Mouse (Mus musculus) brain, adult 2 months (tissue): ENCODE measurements around the gene Thap3.
"Not testable (repeated sequence)": the region's sequence is repeated elsewhere in the genome, so short reads cannot be mapped to it uniquely, and the experiment has no call there.

Source experiments
- DNase-seq: peaks from one replicate; pipeline ENCODE4 v3.0.0; 2011; ENCODE audit warnings: low read depth, low spot score

Thap3 gene

GRCm38 (mm10) chr4:151988342-151989109 lies at the start of gene Thap3:
Thap3 (minus strand) TSS chr4:151988997.
- DNase-seq, result peak; percentile 84

DNA sequence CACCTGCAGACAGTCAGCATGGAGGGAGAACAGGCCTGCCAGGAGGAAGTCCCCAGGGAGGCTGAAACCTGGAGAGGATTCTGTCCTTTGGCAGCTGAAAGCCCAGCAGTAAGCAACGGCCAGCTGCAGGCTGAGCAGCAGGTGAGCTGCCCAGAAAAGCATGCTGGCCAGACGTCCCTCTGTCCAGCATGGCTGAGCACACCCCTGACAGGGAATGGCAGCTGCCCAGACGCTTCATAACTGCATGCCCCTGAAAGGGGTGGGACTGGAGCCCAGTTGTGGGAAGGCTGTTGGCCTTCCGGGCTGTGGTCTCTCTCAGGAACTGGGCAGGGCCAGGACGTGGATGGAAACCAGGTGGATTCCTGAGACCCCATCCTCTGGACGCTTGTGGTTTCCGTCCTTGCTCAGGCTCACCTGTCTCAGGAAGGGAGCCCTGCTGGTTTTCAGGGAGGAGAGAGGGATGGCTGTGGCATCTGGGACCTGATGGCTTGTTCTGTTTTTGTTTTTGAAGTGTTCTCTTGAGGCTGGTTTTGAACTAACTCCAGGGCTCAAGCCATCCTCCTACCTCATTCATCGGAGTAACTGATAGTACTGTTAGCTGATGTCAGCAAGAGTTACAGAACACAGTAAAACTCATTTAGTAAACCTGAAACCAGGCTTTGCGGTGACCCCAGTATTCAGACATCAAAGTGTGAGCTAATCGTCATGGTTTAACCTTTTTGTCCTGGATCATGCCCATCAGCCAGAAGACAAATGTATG lies 49.6 kb upstream of the Thap3 start, which contains the start of gene Tas1r1:
Tas1r1 (minus strand) TSS at position 344 of the 760 bp plus-strand sequence.
- DNase-seq, result no peak

DNA sequence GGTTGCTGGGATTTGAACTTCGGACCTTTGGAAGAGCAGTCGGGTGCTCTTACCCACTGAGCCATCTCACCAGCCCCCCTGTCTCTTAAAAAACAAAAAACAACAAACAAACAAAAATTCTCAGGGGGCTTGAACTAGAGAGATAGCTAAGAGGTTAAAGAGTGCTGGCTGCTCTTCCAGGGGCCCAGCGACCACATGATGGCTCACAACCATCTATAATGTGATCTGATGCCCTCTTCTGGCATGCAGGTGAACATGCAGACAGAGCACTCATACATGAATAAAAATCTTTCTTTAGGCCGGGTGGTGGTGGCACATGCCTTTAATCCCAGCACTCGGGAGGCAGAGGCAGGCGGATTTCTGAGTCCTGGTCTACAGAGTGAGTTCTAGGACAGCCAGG lies 47.7 kb upstream of the Thap3 start:
- not testable (repeated sequence) for DNase-seq

DNA sequence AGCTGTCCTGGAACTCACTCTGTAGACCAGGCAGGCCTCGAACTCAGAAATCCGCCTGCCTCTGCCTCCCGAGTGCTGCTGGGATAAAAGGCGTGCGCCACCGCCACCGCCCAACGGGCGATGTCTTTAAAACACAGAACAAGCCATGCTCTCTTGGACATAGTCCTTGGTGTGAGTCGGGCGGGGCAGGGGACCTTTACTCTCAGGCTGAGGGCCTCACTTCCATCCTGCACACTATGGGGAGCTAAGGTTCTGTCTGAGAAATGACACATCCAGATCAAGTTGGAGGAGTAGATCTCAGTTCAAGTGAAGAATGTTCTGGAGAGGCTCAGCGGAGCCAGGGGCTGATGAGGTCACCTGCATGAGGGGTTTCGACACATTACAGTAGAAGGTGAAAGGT lies 44.1 kb upstream of the Thap3 start:
- no peak for DNase-seq

- DNase-seq, result peak; percentile 46
These were observed 41.2 kb upstream of the Thap3 start for GRCm38 (mm10) chr4:152029997-152030396.

- DNase-seq, result no peak
These were observed 40.3 kb upstream of the Thap3 start for GRCm38 (mm10) chr4:152029087-152029486.

- no peak for DNase-seq
These were observed 39.7 kb upstream of the Thap3 start for GRCm38 (mm10) chr4:152028456-152028855.

GRCm38 (mm10) chr4:152027524-152027923 lies 38.7 kb upstream of the Thap3 start, which contains the start of gene Zbtb48:
Zbtb48 (minus strand) TSS chr4:152027671.
- DNase-seq, result peak; percentile 98

GRCm38 (mm10) chr4:152026751-152027508 lies 38.1 kb upstream of the Thap3 start:
- DNase-seq, result no peak

DNA sequence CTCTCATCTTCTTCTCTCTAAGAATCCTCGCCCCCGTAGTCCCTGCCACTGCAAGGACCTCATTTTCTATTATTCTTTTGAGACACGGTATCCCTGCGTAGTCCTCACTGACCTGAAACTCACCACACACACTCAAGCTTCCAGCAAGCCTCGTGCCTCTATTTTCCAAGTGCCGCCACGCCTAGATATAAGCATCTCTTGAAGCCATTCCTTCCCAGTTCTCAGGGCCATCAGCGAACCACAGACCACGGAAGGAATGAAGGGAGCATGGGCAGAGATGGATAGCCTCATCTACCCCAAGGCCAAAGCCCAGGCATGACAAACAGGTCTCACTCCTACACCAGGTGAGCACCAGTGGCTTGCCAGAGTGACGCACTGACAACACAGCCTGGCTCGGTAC lies 35.7 kb upstream of the Thap3 start:
- no peak for DNase-seq

DNA sequence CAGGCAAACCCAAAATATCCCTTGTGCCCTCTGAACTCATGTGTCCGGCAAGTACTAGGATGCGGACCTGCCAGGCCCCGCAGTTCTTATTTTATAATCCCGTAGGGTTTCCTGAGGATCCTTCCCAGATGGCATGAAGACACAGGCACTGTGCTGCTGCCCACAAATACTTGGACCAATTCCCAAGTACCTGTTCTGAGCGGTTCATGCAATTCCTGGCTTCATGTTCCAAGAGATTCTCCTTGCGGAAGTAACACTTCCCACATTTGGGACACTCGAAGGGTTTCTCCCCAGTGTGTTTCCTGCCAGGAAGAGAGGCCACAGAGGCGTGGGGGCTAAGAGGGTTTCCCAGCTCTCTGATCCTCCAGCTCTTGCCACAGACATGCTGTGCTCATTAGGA lies 33.7 kb upstream of the Thap3 start:
- peak; percentile 71 for DNase-seq

DNA sequence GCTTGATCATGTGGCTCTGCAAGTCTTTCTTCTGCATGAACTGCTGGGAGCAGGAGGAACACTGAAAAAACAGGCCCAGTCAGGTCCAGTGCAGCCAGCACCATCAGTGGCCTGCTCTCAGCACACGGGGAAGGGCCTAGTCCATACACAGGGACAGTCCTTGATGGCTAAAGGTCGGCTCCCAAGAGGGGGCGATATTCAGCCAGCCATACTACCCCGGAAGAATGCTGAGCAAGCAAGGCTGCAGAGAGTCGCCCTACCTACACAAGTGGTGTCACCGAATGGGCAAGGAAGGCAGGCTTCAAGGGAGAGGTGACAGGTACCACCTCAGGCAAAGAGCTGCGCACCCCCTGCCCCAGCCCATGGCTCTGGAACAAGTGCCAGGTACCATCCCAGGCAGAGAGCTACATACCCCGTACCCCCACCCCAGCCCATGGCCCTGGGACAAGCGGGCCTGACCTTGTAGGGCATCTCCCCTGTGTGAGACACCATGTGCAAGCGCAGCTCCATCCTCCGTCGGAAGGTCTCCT lies 32.8 kb upstream of the Thap3 start:
- DNase-seq, result no peak

GRCm38 (mm10) chr4:152020024-152020423 lies 31.2 kb upstream of the Thap3 start:
- DNase-seq, result no peak

DNA sequence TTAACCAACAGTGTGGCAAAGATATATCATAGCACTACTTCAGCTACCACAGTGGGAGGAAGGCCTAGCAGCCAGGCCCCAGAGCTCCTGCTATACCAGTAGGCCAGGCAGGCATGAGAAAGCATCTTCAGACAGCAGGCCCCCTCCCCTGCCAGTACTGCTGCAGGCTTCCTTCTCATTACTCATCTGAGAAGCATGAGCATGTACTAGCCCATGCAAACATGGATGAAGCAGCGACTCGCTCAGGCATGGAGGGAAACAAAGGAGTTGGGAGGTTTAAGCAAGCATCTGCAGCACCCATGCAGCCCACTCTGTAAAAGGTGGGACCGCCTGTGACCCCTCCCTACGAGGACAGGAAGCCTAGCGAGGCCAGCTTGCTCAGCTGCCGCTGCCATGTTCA lies 30.3 kb upstream of the Thap3 start:
- no peak for DNase-seq

GRCm38 (mm10) chr4:152013036-152013813 lies 24.4 kb upstream of the Thap3 start:
- no peak for DNase-seq

DNA sequence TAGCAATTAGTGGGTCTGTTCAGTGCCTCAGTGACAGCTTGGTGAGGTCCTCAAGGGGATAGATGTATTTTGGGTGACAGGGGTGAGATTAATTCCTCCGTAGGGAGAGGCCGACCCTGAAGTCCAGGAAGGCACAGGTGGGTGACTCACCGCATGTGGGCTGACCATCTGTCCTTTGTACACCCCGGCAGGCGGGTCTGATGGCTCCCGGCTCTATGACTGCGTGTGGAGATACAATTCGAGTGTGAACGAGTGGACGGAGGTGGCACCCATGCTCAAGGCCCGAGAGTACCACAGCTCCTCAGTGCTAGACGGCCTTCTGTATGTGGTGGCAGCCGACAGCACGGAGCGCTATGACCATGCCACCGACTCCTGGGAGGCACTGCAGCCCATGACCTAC lies 23.3 kb upstream of the Thap3 start:
- DNase-seq, result no peak

GRCm38 (mm10) chr4:152011171-152011760 lies 22.5 kb upstream of the Thap3 start:
- DNase-seq, result no peak

DNA sequence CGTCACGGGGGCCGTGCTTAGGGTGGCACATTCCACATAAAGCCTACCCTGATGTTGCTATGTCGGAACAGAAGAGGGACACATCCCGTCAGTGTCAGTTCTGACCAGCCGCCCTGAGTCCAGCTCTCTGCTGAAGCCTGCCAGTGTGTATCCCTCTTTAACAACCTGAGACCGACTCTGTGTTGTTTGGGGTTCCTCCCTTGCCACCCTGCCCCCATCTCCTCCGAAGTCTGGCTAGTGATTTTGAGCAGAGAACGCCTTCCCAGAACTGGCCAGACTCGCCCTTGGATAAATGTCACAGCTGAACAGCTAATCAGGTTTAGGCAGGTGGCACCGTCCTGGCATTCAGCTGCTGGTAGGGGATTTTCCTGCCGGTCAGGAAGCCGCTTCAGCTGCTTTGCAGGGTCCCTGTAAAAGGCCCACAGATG lies 21.9 kb upstream of the Thap3 start:
- peak; percentile 43 for DNase-seq

GRCm38 (mm10) chr4:152010091-152010706 lies 21.4 kb upstream of the Thap3 start:
- DNase-seq, result peak; percentile 72
